Mouse (Mus musculus) bone marrow, adult 2 months (tissue): ENCODE measurements around the gene Car9. TPM values are rescaled to one million over a fixed set of nuclear protein-coding genes. Genes with fewer than 3 reads are reported as not detected.

Experiments
- H3K27ac ChIP-seq: fragments of 200-500 bp; 2 replicates; pipeline ENCODE4 v1.5.1; 2012; ENCODE audit warnings: low read depth, mild to moderate bottlenecking, control low read depth, inconsistent platforms, low read length; ENCODE audit not compliant: control insufficient read depth, poor library complexity, insufficient read depth
- H3K4me1 ChIP-seq: fragments of 200-500 bp; 2 replicates; pipeline ENCODE4 v1.6.1; 2011; ENCODE audit warnings: low read length; ENCODE audit not compliant: control insufficient read depth, insufficient read depth
- H3K4me3 ChIP-seq: fragments of 200-500 bp; replicated peaks from 2 replicates; pipeline ENCODE3; 2011; ENCODE audit warnings: mild to moderate bottlenecking, low read depth, low read length, control low read depth; ENCODE audit not compliant: control insufficient read depth
- CTCF ChIP-seq: fragments of 200-500 bp; IDR thresholded peaks from 2 replicates; pipeline ENCODE4 v1.5.1; 2011; ENCODE audit warnings: low read length, control low read depth; ENCODE audit not compliant: control insufficient read depth, insufficient read depth
- POLR2A ChIP-seq: fragments of 200-500 bp; IDR thresholded peaks from 2 replicates; pipeline ENCODE4 v1.6.1; 2011; ENCODE audit warnings: low read depth, mild to moderate bottlenecking, control low read depth, low read length, borderline replicate concordance; ENCODE audit not compliant: control insufficient read depth
- WGBS: fragments of 180-500 bp; shearing (Covaris S2); methylation state at CpG from one replicate; pipeline ENCODE4 v1.1.7; 2018; 5-methylcytosine and 5-hydroxymethylcytosine counted together
- polyA plus RNA-seq: library from polyadenylated mRNA; stranded (reverse); fragments of >200 nt; gene quantifications from 2 replicates; pipeline ENCODE4 v1.2.4, GENCODE M21; 2011; ENCODE audit warnings: low replicate concordance; ENCODE audit not compliant: missing spikeins, insufficient read depth, insufficient read length

The Car9 gene
- polyA plus RNA-seq, 1 experiment = 1.5 TPM

DNA sequence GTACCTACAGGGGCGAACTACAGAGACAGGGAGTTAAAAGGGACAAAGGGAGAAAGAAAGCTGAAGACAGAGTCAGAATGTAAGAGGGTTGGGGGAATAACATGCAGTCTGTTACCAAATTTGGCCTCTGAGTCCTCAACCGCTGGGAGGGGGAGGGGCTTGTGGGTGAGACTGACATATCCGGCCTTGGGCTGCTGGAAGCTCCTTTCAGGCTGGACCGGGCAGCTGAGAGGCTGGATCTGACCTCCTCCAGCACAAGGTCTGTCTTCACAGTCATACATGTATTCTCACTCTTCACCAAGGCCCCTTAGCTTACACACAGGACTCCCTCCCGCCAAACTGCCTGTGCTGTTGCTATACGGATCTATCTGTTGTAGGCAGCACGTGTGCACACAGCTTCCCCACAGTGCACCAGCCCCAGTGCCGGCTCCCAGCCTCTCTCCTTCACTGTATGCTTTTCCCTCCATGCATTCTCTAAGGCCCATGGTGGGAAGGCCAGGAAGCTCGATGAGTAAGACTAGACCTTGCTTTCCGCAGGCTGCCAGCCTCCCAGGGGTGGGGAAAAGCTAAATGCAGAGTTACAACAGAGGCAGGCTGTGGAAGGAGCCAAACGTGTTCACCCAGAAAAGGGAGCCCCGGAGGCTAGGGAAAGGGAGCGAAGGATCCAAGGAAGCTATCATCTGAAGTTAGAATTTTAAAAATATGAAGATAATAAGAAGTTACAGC, 52.0 kb downstream of the Car9 start:
- peaks cover 13% of the 10 kb centered on the region for H3K4me1 ChIP-seq
- no peak; the same call in 1 of the 2 replicates for TF ChIP-seq POLR2A
- no peak for TF ChIP-seq CTCF
- WGBS = 3% methylated on average over 13 of the region's 13 CpGs

DNA sequence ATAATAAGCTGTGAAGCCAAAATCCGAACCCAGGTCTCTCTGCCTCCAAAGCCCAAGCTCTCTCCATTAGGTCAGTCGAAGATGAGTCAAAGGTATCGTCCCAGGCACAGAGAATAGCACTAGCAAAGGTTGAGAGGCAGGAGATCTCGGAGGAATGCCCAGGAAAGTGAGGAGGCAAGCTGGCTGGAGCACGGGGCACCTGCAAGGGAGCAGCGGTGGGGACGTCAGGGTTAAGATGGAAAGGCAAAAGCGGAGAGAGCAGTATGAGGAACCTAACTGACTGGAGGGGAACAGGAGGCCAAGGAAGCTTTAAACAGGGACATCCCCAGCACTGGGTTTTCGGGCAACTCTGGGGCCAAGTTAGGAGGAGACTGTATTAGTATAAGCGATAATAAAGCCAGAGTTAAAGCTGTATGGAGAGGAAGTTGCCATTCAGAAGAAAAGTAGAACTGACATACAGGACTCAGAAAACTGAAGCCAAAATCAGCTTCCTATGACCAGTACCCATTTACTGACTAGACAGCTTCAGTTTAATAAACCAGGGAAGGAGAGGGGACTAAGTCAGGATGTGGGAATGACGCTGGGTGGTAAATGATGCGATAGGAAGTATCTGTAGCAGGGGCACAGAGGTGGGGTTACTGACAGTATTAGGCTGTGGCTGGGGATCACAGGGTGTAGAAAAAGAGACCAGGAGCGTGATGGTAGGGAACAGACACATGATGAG, 52.9 kb downstream of the Car9 start:
- Histone ChIP-seq H3K4me1 (peaks cover 13% of the 10 kb centered on the region), H3K27ac (peak overlapping the region; percentile 67), H3K4me3 (peak overlapping the region; percentile 89)
- no peak for TF ChIP-seq POLR2A
- no peak for TF ChIP-seq CTCF
- 8% methylated on average over 13 of the region's 13 CpGs for WGBS

More for the DNA sequence above, 52.0 kb downstream of the Car9 start:
- H3K4me3 ChIP-seq = peak overlapping the region; percentile 67
- peak overlapping the region; percentile 50 for H3K27ac ChIP-seq

DNA sequence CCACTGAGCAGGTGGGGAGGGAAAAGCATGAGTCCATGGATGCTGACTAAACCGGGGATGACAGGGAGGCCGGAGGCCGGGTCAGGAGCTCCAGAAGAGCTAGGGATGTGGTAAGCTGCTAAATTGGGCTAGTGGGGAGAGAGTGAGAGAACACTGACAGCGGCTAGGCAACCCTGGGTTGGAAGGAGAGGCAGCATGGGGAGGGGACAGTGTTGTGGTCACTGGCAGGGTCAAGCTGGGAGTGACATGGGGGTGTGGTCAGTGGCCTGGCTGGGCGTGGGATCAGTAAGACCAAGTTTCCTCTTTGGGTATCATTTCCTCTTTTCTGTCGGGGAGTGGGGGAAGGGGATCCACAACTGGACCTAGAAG, 53.5 kb downstream of the Car9 start:
- Histone ChIP-seq H3K4me3 (peak overlapping the region; percentile 89), H3K4me1 (peaks cover 13% of the 10 kb centered on the region), H3K27ac (peak overlapping the region; percentile 67)
- 2% methylated on average over 6 of the region's 6 CpGs for WGBS
- TF ChIP-seq POLR2A = no peak
- TF ChIP-seq CTCF = no peak

DNA sequence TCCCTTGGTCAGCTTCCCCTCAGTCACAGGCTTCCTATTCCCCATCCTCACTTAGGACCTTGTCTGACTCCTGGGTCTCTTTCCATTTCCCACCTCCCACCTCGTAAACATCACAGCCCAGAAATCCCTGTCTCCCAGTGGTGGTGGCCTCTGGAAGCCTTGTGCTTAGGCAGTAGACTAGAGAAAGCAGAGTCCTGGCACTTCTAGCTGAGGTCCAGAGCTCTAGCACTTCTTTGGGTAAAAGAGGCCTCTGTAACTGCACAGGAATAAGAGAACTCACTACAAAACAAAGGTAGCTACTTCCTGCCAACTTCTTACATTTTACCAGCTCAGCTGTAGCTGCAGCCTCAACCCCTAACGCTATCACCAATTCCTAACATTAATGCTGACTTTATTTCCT, 54.2 kb downstream of the Car9 start:
- peak overlapping the region; percentile 81 for H3K27ac ChIP-seq
- H3K4me1 ChIP-seq = peaks cover 13% of the 10 kb centered on the region
- peak overlapping the region; percentile 72 for H3K4me3 ChIP-seq
- 1% methylated on average over 2 of the region's 2 CpGs for WGBS
- TF ChIP-seq POLR2A = no peak
- no peak for TF ChIP-seq CTCF

DNA sequence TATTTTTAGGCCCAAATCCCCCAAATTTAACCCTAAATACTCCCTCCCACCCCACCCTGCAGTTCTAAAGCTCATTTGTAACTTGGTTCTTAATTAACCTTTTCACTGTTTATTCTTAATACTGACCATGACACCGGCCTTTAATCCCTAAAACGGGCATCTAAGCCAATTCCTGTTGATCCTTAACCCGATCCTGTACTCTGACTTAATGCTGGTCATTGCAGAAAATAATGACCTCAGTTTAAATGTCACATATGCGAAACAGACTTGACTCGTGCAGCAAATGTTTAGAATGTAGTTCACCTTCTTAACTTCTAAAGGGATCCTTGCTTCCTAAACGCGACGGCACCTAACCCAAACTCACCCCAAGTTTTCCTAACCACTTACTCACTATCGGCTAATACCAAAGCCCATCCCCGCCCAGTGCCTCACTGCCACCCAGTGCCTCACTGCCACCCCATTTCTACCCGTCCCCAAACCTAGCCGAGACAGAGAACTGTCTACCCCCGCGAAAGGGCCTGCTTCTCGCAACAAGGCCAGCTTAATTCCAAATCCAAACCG, 54.8 kb downstream of the Car9 start:
- WGBS = under 1% methylated on average over 16 of the region's 16 CpGs
- Histone ChIP-seq H3K27ac (peak overlapping the region; percentile 99), H3K4me1 (peaks cover 13% of the 10 kb centered on the region), H3K4me3 (peak overlapping the region; percentile 97)
- TF ChIP-seq POLR2A (no peak), CTCF (no peak)

DNA sequence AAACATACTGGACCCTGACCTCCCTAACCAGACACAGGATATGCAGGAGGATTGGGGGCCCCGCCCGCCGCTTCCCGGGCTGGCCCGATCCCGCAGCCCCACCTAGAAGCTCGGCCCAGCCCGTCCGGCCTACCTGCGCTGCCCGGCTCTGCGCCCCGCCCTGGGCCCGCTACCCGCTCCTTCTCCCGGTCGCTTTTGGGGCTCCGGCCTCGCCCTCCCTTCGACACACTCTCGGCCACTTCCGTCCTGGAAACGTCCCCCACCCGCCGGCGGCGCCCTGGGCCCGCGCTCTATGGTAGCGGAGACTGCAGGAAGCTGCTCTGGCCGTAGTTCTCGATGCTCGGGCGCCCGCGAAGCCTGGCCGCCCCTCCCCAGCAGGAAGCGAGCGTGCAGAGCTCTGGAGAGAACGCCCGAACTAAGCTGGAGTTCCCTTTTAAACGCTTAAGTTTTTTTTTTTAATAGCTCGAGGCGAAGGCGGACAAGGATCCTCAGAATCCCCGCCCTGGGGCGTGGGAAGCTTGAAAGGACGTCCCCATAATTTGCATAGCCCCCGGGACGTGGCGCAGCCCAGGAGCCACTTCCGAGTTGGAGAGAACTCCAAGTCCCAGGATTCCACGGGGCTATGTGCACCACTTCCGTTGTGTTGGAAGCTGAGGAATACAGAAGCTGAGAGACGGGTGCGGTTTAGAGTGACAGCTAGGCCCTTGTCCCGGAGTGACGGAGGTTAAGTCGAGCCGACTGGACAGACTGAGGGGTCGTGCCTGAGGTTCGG, 55.4 kb downstream of the Car9 start, which contains the start of the genes Creb3 and Tln1:
Gene Creb3, plus strand, starts transcription at position 336 of the 772 bp plus-strand sequence.
Gene Tln1, minus strand, starts transcription at position 695 of the 772 bp plus-strand sequence.
- Histone ChIP-seq H3K4me1 (peaks cover 13% of the 10 kb centered on the region), H3K27ac (peak within 1 kb of the TSS; percentile 99), H3K4me3 (peak within 1 kb of the TSS; percentile 97)
- under 1% methylated on average over 62 of the region's 62 CpGs for WGBS
- TF ChIP-seq POLR2A = no peak; the same call in 1 of the 2 replicates
- TF ChIP-seq CTCF = no peak

DNA sequence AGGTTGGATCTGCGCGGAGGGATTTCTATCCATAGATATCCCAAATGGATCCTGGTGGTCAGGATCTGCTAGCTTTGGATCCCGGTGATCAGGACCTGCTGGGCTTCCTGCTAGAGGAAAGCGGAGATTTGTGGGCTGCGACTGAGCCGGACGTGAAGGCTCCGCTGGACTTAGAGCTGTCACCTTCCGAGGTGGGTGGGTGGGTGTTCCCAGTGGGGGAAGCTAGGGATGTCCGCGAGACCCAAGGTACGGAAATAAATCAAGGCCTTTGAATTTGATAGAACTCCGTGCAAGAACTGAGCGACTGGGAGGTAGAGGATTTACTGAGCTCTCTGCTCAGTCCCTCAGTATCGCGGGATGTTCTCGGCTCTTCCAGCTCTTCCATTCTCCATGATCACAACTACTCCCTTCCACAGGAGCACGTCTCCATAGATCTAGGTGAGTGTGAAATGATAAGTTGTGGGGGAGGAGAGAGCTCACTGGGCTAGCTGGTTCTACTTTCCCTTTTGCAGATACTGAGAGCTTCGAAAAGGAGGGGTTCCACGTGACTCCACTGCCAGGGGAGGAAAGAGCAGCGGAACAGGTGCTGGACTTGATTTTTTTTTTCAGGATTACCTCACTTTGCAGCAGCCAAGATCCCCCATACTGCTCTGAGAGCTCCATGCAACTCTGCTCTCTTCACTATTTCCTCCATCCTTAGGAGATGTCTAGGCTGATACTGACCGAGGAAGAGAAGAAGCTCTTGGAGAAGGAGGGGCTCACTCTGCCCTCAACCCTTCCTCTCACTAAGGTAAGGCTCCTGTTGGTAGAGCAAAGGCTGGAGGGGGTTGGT, 56.2 kb downstream of the Car9 start:
- H3K4me1 ChIP-seq = peaks cover 12% of the 10 kb centered on the region
- peak overlapping the region; percentile 97 for H3K4me3 ChIP-seq
- WGBS = 1% methylated on average over 22 of the region's 22 CpGs
- TF ChIP-seq POLR2A (no peak), CTCF (no peak)
- H3K27ac ChIP-seq = peak overlapping the region; percentile 99

Other genes with a start within 250 kb of the Car9 start
- gene Atp8b5, start 239.8 kb upstream of the Car9 start, polyA plus RNA-seq = not detected in 2 replicates
- 3.4 and 14.7 TPM in 2 replicates for gene Rusc2, start 125.0 kb upstream of the Car9 start, polyA plus RNA-seq
- gene Fam166b, start 77.8 kb upstream of the Car9 start, polyA plus RNA-seq = not detected in 2 replicates
- 2.7 and 6.0 TPM in 2 replicates for gene Tesk1, start 65.0 kb upstream of the Car9 start, polyA plus RNA-seq
- gene Cd72, start 52.3 kb upstream of the Car9 start, polyA plus RNA-seq = 186 and 275 TPM in 2 replicates
- gene Sit1, start 23.2 kb upstream of the Car9 start, polyA plus RNA-seq = 1.1 TPM in 1 of 2 replicates, not detected in the other
- 37.7 and 76.5 TPM in 2 replicates for gene Ccdc107, start 14.1 kb upstream of the Car9 start, polyA plus RNA-seq
- gene Arhgef39, start 7.3 kb upstream of the Car9 start, polyA plus RNA-seq = 88.6 and 105 TPM in 2 replicates
- gene Tpm2, start 16.8 kb downstream of the Car9 start, polyA plus RNA-seq = 60.9 and 83.6 TPM in 2 replicates
- 10.5 and 20.9 TPM in 2 replicates for gene Creb3, start 55.4 kb downstream of the Car9 start, polyA plus RNA-seq
- gene Tln1, start 55.7 kb downstream of the Car9 start, polyA plus RNA-seq = 394 and 621 TPM in 2 replicates
- gene Rgp1, start 71.7 kb downstream of the Car9 start, polyA plus RNA-seq = 20.1 and 43.5 TPM in 2 replicates
- gene Gba2, start 71.9 kb downstream of the Car9 start, polyA plus RNA-seq = 16.5 and 29.8 TPM in 2 replicates
- not detected in 2 replicates for gene Msmp, start 77.5 kb downstream of the Car9 start, polyA plus RNA-seq
- 2.0 and 3.7 TPM in 2 replicates for gene Npr2, start 125.0 kb downstream of the Car9 start, polyA plus RNA-seq
- 3.0 TPM in 1 of 2 replicates, not detected in the other for gene Spag8, start 146.6 kb downstream of the Car9 start, polyA plus RNA-seq
- gene Hint2, start 149.5 kb downstream of the Car9 start, polyA plus RNA-seq = 40.6 and 53.3 TPM in 2 replicates
- gene Tmem8b, start 162.0 kb downstream of the Car9 start, polyA plus RNA-seq = 1.7 and 1.8 TPM in 2 replicates
- not detected in 2 replicates for gene Fam221b, start 162.2 kb downstream of the Car9 start, polyA plus RNA-seq
- not detected in 2 replicates for gene Olfr70, start 193.8 kb downstream of the Car9 start, polyA plus RNA-seq
- not detected in 2 replicates for gene Olfr71, start 203.3 kb downstream of the Car9 start, polyA plus RNA-seq
- 3.1 and 6.3 TPM in 2 replicates for gene Hrct1, start 220.2 kb downstream of the Car9 start, polyA plus RNA-seq
- gene Spaar, start 223.1 kb downstream of the Car9 start, polyA plus RNA-seq = 0.63 and 0.80 TPM in 2 replicates